Mouse (Mus musculus) lung, embryonic 14.5 days (tissue): ENCODE data around the gene Oxld1. TPM values are rescaled to one million over a fixed set of nuclear protein-coding genes. Genes with fewer than 3 reads are reported as not detected.

Experiments used
- ATAC-seq: fragments of 200-750 bp; cut with Nextera tagmentation; 2 replicates; pipeline ENCODE4 v1.8.0; 2017; ENCODE audit warnings: mild to moderate bottlenecking, moderate TSS enrichment, moderate library complexity; ENCODE audit not compliant: insufficient read depth
- DNase-seq: peaks from one replicate; pipeline ENCODE4 v3.0.0-alpha.2; 2015
- H3K27ac ChIP-seq: fragments of 300-500 bp; sonication (generic); 2 replicates; pipeline ENCODE4 v1.5.1; 2014; ENCODE audit warnings: low read depth, mild to moderate bottlenecking, moderate library complexity
- H3K27me3 ChIP-seq: fragments of 300-500 bp; sonication (generic); 2 replicates; pipeline ENCODE4 v1.6.1; 2014; ENCODE audit warnings: low read length, control low read depth; ENCODE audit not compliant: insufficient read depth
- H3K36me3 ChIP-seq: fragments of 300-500 bp; sonication (generic); 2 replicates; pipeline ENCODE4 v1.6.1; 2014; ENCODE audit warnings: control low read depth; ENCODE audit not compliant: insufficient read depth
- H3K4me1 ChIP-seq: fragments of 300-500 bp; sonication (generic); 2 replicates; pipeline ENCODE4 v1.6.1; 2014; ENCODE audit warnings: antibody characterized with exemption, control low read depth; ENCODE audit not compliant: insufficient read depth
- H3K4me2 ChIP-seq: fragments of 300-500 bp; sonication (generic); 2 replicates; pipeline ENCODE4 v1.6.1; 2014; ENCODE audit warnings: mild to moderate bottlenecking
- H3K4me3 ChIP-seq: fragments of 300-500 bp; sonication (generic); 2 replicates; pipeline ENCODE4 v1.5.1; 2014; ENCODE audit warnings: low read depth, low read length
- H3K9ac ChIP-seq: fragments of 300-500 bp; sonication (generic); 2 replicates; pipeline ENCODE4 v1.6.1; 2014
- H3K9me3 ChIP-seq: fragments of 300-500 bp; sonication (generic); 2 replicates; pipeline ENCODE4 v1.6.1; 2016; ENCODE audit warnings: low read depth, low read length, control low read depth
- CTCF ChIP-seq: IDR thresholded peaks from 2 replicates; pipeline ENCODE4 v1.5.1; 2016; ENCODE audit warnings: antibody characterized with exemption, low read depth
- WGBS: fragments of 180-500 bp; shearing (Covaris S2); extraction: QIAGEN DNeasy Blood & Tissue Kit; methylation state at CpG from one replicate; pipeline ENCODE4 v1.1.7; 2014; 5-methylcytosine and 5-hydroxymethylcytosine counted together
- polyA plus RNA-seq: library from polyadenylated mRNA; unstranded; fragments of >200 nt; fragmentation: Nextera tagmentation; extraction: Ambion mirVana; gene quantifications from 2 replicates; pipeline ENCODE4 v1.2.1, GENCODE M21; 2014

Gene Oxld1
- polyA plus RNA-seq, 1 experiment from 2014 or later = 10.9 TPM

- DNase-seq = no peak
- no peak overlapping the region for H3K4me3 ChIP-seq
These were observed 12.4 kb downstream of the Oxld1 start for GRCm38 (mm10) chr11:120445475-120445874.

GRCm38 (mm10) chr11:120444106-120444505, 13.8 kb downstream of the Oxld1 start:
- 63% methylated on average over 6 of the region's 6 CpGs for WGBS
- no peak overlapping the region for H3K4me2 ChIP-seq
- H3K27me3 ChIP-seq = no peaks in the 10 kb centered on the region
- ATAC-seq = no peak
- no peak for DNase-seq
- H3K27ac ChIP-seq = no peak overlapping the region
- H3K4me3 ChIP-seq = no peak overlapping the region
- no peaks in the 10 kb centered on the region for H3K9me3 ChIP-seq
- H3K9ac ChIP-seq = no peak overlapping the region
- no peaks in the 10 kb centered on the region for H3K36me3 ChIP-seq
- no peaks in the 10 kb centered on the region for H3K4me1 ChIP-seq
- no peak for TF ChIP-seq CTCF

More at GRCm38 (mm10) chr11:120445475-120445874, 12.4 kb downstream of the Oxld1 start:
- H3K27me3 ChIP-seq = no peaks in the 10 kb centered on the region
- H3K4me2 ChIP-seq = no peak overlapping the region
- ATAC-seq = no peak
- H3K27ac ChIP-seq = no peak overlapping the region
- no peak overlapping the region for H3K9ac ChIP-seq
- WGBS = 22% methylated on average over 3 of the region's 3 CpGs
- H3K4me1 ChIP-seq = no peaks in the 10 kb centered on the region
- no peaks in the 10 kb centered on the region for H3K9me3 ChIP-seq
- TF ChIP-seq CTCF = no peak
- H3K36me3 ChIP-seq = no peaks in the 10 kb centered on the region

GRCm38 (mm10) chr11:120442765-120443280, 15.0 kb downstream of the Oxld1 start:
- Histone ChIP-seq H3K27ac (no peak overlapping the region), H3K36me3 (no peaks in the 10 kb centered on the region), H3K4me2 (no peak overlapping the region), H3K9ac (no peak overlapping the region), H3K9me3 (no peaks in the 10 kb centered on the region), H3K4me1 (no peaks in the 10 kb centered on the region), H3K4me3 (no peak overlapping the region), H3K27me3 (no peaks in the 10 kb centered on the region)
- DNase-seq (no peak), ATAC-seq (no peak)
- WGBS = 86% methylated on average over 3 of the region's 3 CpGs
- no peak for TF ChIP-seq CTCF

GRCm38 (mm10) chr11:120442344-120442743, 15.5 kb downstream of the Oxld1 start, which contains the start of gene Tspan10:
Gene Tspan10 (plus strand): TSS chr11:120442644.
- no peak within 1 kb of the TSS for H3K27ac ChIP-seq
- TF ChIP-seq CTCF = no peak
- no peaks in the 10 kb centered on the region for H3K36me3 ChIP-seq
- H3K4me2 ChIP-seq = no peak within 1 kb of the TSS
- no peaks in the 10 kb centered on the region for H3K4me1 ChIP-seq
- 84% methylated on average over 3 of the region's 3 CpGs for WGBS
- H3K4me3 ChIP-seq = no peak within 1 kb of the TSS
- ATAC-seq (no peak), DNase-seq (no peak)
- H3K9me3 ChIP-seq = no peaks in the 10 kb centered on the region
- no peaks in the 10 kb centered on the region for H3K27me3 ChIP-seq
- no peak within 1 kb of the TSS for H3K9ac ChIP-seq

GRCm38 (mm10) chr11:120437857-120438385, 19.9 kb downstream of the Oxld1 start:
- H3K27ac ChIP-seq = peak overlapping the region; percentile 79
- 25% methylated on average over 12 of the region's 12 CpGs for WGBS
- H3K9me3 ChIP-seq = no peaks in the 10 kb centered on the region
- H3K4me3 ChIP-seq = peak overlapping the region; percentile 99
- peak overlapping the region; percentile 84 for H3K4me2 ChIP-seq
- no peak for TF ChIP-seq CTCF
- DNase-seq (no peak), ATAC-seq (no peak)
- H3K4me1 ChIP-seq = 0 out of 2 replicates have a peak, but pooled peaks cover 4% of the 10 kb centered on the region
- peak overlapping the region; percentile 94 for H3K9ac ChIP-seq
- H3K27me3 ChIP-seq = no peaks in the 10 kb centered on the region
- H3K36me3 ChIP-seq = peaks cover 25% of the 10 kb centered on the region

- H3K27me3 ChIP-seq = no peaks in the 10 kb centered on the region
- H3K4me1 ChIP-seq = 0 out of 2 replicates have a peak, but pooled peaks cover 4% of the 10 kb centered on the region
- DNase-seq = peak; percentile 96
- TF ChIP-seq CTCF = no peak
- peak within 1 kb of the TSS; percentile 99 for H3K4me3 ChIP-seq
- H3K4me2 ChIP-seq = peak within 1 kb of the TSS; percentile 84
- peak; percentile 91 for ATAC-seq
- peak within 1 kb of the TSS; percentile 79 for H3K27ac ChIP-seq
- WGBS = under 1% methylated on average over 72 of the region's 77 CpGs
- no peaks in the 10 kb centered on the region for H3K9me3 ChIP-seq
- H3K9ac ChIP-seq = peak within 1 kb of the TSS; percentile 94
- H3K36me3 ChIP-seq = peaks cover 31% of the 10 kb centered on the region
These were observed 20.6 kb downstream of the Oxld1 start, which contains the start of gene Nploc4 for GRCm38 (mm10) chr11:120437152-120437856. Gene Nploc4 (minus strand): TSS chr11:120437708.

- WGBS = 89% methylated on average over 3 of the region's 3 CpGs
- DNase-seq (no peak), ATAC-seq (no peak)
- H3K27ac ChIP-seq = no peak overlapping the region
- H3K9me3 ChIP-seq = no peaks in the 10 kb centered on the region
- H3K27me3 ChIP-seq = no peaks in the 10 kb centered on the region
- no peak overlapping the region for H3K9ac ChIP-seq
- no peak overlapping the region for H3K4me3 ChIP-seq
- no peak for TF ChIP-seq CTCF
- H3K4me2 ChIP-seq = no peak overlapping the region
- H3K4me1 ChIP-seq = no peaks in the 10 kb centered on the region
- H3K36me3 ChIP-seq = peaks cover 90% of the 10 kb centered on the region
These were observed 31.1 kb downstream of the Oxld1 start for GRCm38 (mm10) chr11:120426727-120427126.
